Mouse (Mus musculus): Measurements from ENCODE around the gene Eif4a3. TPM values are rescaled to one million over a fixed set of nuclear protein-coding genes. Genes with fewer than 3 reads are reported as not detected.
"Not testable (repeated sequence)": the region's sequence is repeated elsewhere in the genome, so short reads cannot be mapped to it uniquely, and the experiment has no call there.

Eif4a3 gene
- total and polyA plus RNA-seq, 3 experiments: 427 to 608 (median 521) TPM

- no peak overlapping the region for H3K27ac ChIP-seq (ENCODE audit: control insufficient read depth, low read depth, low read length)
- peak; percentile 85 for DNase-seq (ENCODE audit: low read depth, low spot score)
These were observed 50.9 kb downstream of the Eif4a3 start for GRCm38 (mm10) chr11:119249011-119249410.

DNA sequence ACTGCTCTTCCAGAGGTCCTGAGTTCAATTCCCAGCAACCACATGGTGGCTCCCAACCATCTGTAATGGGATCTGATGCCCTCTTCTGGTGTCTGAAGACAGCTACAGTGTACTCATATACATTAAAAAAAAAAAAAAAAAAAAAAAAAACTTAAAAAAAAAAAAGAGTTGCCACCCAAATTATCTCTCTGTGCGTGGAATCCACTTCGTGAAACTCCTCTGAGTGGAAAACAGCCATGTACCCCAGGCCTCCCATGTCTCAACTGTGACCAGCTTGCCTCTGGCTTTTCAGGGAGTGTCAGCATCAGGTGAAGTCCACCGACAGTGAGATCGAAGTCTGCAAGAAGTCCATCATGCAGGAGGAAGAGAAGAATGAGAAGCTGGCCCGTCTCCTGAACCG is 54.3 kb downstream of the Eif4a3 start:
- not testable (repeated sequence) for H3K9ac ChIP-seq (ENCODE audit: control insufficient read depth, low read depth, low read length, poor library complexity, severe bottlenecking); H3K79me2 ChIP-seq (ENCODE audit: control insufficient read depth, insufficient read depth, low read length, poor library complexity); H3K27me3 ChIP-seq (ENCODE audit: control insufficient read depth in 1 of 2, insufficient read depth in 2 of 2, low read length in 2 of 2); DNase-seq (ENCODE audit: low read depth, low spot score); H3K9me3 ChIP-seq (replicated peaks; ENCODE audit: insufficient read depth, low read length); H3K27ac ChIP-seq (ENCODE audit: control insufficient read depth, low read depth, low read length); H3K4me1 ChIP-seq (ENCODE audit: control insufficient read depth in 1 of 2, insufficient read depth in 2 of 2, low read length in 2 of 2); H3K4me3 ChIP-seq (ENCODE audit: control insufficient read depth in 1 of 2, insufficient read depth in 1 of 2, low read depth in 2 of 2, low read length in 2 of 2); H3K36me3 ChIP-seq (ENCODE audit: control insufficient read depth in 1 of 2, insufficient read depth in 2 of 2, low read length in 2 of 2)
- TF ChIP-seq ZNF384 (IDR thresholded peaks at IDR 0.05; ENCODE audit: low read depth, low read length): peak; percentile 87

More at GRCm38 (mm10) chr11:119249011-119249410, 50.9 kb downstream of the Eif4a3 start:
- no peaks in the 10 kb centered on the region for H3K27me3 ChIP-seq (ENCODE audit: control insufficient read depth in 1 of 2, insufficient read depth in 2 of 2, low read length in 2 of 2)
- no peak overlapping the region for H3K4me3 ChIP-seq (ENCODE audit: control insufficient read depth in 1 of 2, insufficient read depth in 1 of 2, low read depth in 2 of 2, low read length in 2 of 2)
- TF ChIP-seq CTCF (IDR thresholded peaks at IDR 0.05 in 2 of 3, conservative IDR thresholded peaks at IDR 0.05 in 1 of 3; ENCODE audit: control insufficient read depth in 1 of 3, insufficient read depth in 1 of 3, low read depth in 2 of 3, low read length in 3 of 3, poor library complexity in 1 of 3, severe bottlenecking in 1 of 3): peak; percentile 47 to 83 (median 67)
- no peak for TF ChIP-seq TAL1 (IDR thresholded peaks at IDR 0.05; ENCODE audit: low read length)
- TF ChIP-seq POLR2AphosphoS2 (IDR thresholded peaks at IDR 0.05; ENCODE audit: low read length): no peak
- no peak for TF ChIP-seq HCFC1 (IDR thresholded peaks at IDR 0.05; ENCODE audit: low read depth, low read length)
- TF ChIP-seq RAD21 (IDR thresholded peaks at IDR 0.05; ENCODE audit: low read depth, low read length): peak; percentile 37
- TF ChIP-seq SMC3 (IDR thresholded peaks at IDR 0.05; ENCODE audit: low read depth, low read length): peak; percentile 72
- 0 out of 2 replicates have a peak, but pooled peaks have one; percentile 11 for TF ChIP-seq ZC3H11A (IDR thresholded peaks at IDR 0.05; ENCODE audit: low read depth, low read length)
- no peak for TF ChIP-seq MAZ (IDR thresholded peaks at IDR 0.05; ENCODE audit: low read depth, low read length)
- no peak for TF ChIP-seq TBP (IDR thresholded peaks at IDR 0.05; ENCODE audit: low read depth, low read length)
- no peak for TF ChIP-seq MEF2A (IDR thresholded peaks at IDR 0.05; ENCODE audit: extremely low read depth, insufficient replicate concordance, low read depth, low read length, poor library complexity, severe bottlenecking)
- no peak for TF ChIP-seq POLR2A (IDR thresholded peaks at IDR 0.05; ENCODE audit: control insufficient read depth in 1 of 2, insufficient read depth in 1 of 2, low read depth in 1 of 2, low read length in 2 of 2, poor library complexity in 1 of 2)
- no peak for TF ChIP-seq NRF1 (IDR thresholded peaks at IDR 0.05; ENCODE audit: insufficient read depth, low read depth, low read length, poor library complexity, severe bottlenecking)
- no peak for TF ChIP-seq JUND (IDR thresholded peaks at IDR 0.05; ENCODE audit: low read depth, low read length)
- TF ChIP-seq ELF1 (IDR thresholded peaks at IDR 0.05; ENCODE audit: low read depth, low read length): no peak
- no peaks in the 10 kb centered on the region for H3K4me1 ChIP-seq (ENCODE audit: control insufficient read depth in 1 of 2, insufficient read depth in 2 of 2, low read length in 2 of 2)
- H3K79me2 ChIP-seq (ENCODE audit: control insufficient read depth, insufficient read depth, low read length, poor library complexity): no peaks in the 10 kb centered on the region
- H3K36me3 ChIP-seq (ENCODE audit: control insufficient read depth in 1 of 2, insufficient read depth in 2 of 2, low read length in 2 of 2): no peaks in the 10 kb centered on the region
- H3K9me3 ChIP-seq (replicated peaks; ENCODE audit: insufficient read depth, low read length): no peaks in the 10 kb centered on the region
- no peak overlapping the region for H3K9ac ChIP-seq (ENCODE audit: control insufficient read depth, low read depth, low read length, poor library complexity, severe bottlenecking)

DNA sequence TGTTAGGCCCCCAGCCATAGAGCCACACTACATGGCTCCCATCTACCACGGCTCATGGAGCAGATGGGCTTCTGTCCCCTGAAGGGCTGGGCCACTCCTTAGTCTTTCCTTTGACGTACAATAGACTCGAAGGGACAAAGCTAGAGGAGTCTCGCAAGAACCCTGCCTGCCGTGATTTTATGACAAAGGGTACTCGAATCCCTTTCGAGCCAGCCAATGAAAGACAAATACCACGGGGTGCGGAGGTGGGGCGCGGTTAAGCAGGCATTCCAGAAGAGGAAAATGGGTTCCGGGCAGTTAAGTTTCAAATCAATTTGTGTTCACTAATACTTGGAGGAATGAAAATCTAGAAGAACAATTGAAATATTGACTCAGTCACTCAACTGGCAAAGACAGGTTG is 60.4 kb downstream of the Eif4a3 start:
- H3K9ac ChIP-seq (ENCODE audit: control insufficient read depth, low read depth, low read length, poor library complexity, severe bottlenecking): no peak overlapping the region
- no peak overlapping the region for H3K27ac ChIP-seq (ENCODE audit: control insufficient read depth, low read depth, low read length)
- no peaks in the 10 kb centered on the region; the same call in 1 of the 2 replicates for H3K79me2 ChIP-seq (ENCODE audit: control insufficient read depth, insufficient read depth, low read length, poor library complexity)
- DNase-seq (ENCODE audit: low read depth, low spot score): no peak
- no peaks in the 10 kb centered on the region for H3K27me3 ChIP-seq (ENCODE audit: control insufficient read depth in 1 of 2, insufficient read depth in 2 of 2, low read length in 2 of 2)
- no peak overlapping the region for H3K4me3 ChIP-seq (ENCODE audit: control insufficient read depth in 1 of 2, insufficient read depth in 1 of 2, low read depth in 2 of 2, low read length in 2 of 2)
- TF ChIP-seq TAL1 (IDR thresholded peaks at IDR 0.05; ENCODE audit: low read length): no peak
- TF ChIP-seq CTCF (IDR thresholded peaks at IDR 0.05 in 2 of 3, conservative IDR thresholded peaks at IDR 0.05 in 1 of 3; ENCODE audit: control insufficient read depth in 1 of 3, insufficient read depth in 1 of 3, low read depth in 2 of 3, low read length in 3 of 3, poor library complexity in 1 of 3, severe bottlenecking in 1 of 3): no peak
- no peak for TF ChIP-seq NELFE (IDR thresholded peaks at IDR 0.05; ENCODE audit: low read depth, low read length)
- TF ChIP-seq POLR2AphosphoS2 (IDR thresholded peaks at IDR 0.05; ENCODE audit: low read length): no peak
- TF ChIP-seq KAT2A (conservative IDR thresholded peaks at IDR 0.05; ENCODE audit: low read depth, low read length): no peak
- peaks cover 3 to 16% of the 10 kb centered on the region in 2 experiments; a peak in 3 of 4 replicates for H3K4me1 ChIP-seq (ENCODE audit: control insufficient read depth in 1 of 2, insufficient read depth in 2 of 2, low read length in 2 of 2)
- H3K36me3 ChIP-seq (ENCODE audit: control insufficient read depth in 1 of 2, insufficient read depth in 2 of 2, low read length in 2 of 2): peaks cover 0 to 8% of the 10 kb centered on the region in 2 experiments; a peak in 2 of 4 replicates
- H3K9me3 ChIP-seq (replicated peaks; ENCODE audit: insufficient read depth, low read length): no peaks in the 10 kb centered on the region
